Mouse (Mus musculus) CH12.LX (cell line): Measurements from ENCODE around the gene Depp1. TPM values are rescaled to one million over a fixed set of nuclear protein-coding genes. Genes with fewer than 3 reads are reported as not detected.
A peak's percentile ranks its signal among the peaks of the same experiment; 100 is the strongest.

Experiments used
- DNase-seq: peaks from one replicate; pipeline ENCODE4 v3.0.0-alpha.2; 2013; ENCODE audit errors: extremely low read depth
- H3K27ac ChIP-seq: 2 replicates; pipeline ENCODE4 v1.5.1; 2012; ENCODE audit warnings: low read depth, mild to moderate bottlenecking, control low read depth, moderate library complexity; ENCODE audit not compliant: insufficient read depth
- H3K27me3 ChIP-seq: replicated peaks from 2 replicates; pipeline ENCODE3; 2012; ENCODE audit warnings: inconsistent platforms
- H3K36me3 ChIP-seq, 2 experiments: replicated peaks in 1 of 2; 2 replicates each; pipeline versions ENCODE3 to v1.6.1; 2012; ENCODE audit warnings: inconsistent platforms in 1 of 2, low read length in 1 of 2, mild to moderate bottlenecking in 1 of 2, mixed read lengths in 1 of 2, moderate library complexity in 1 of 2; ENCODE audit not compliant: control insufficient read depth in 1 of 2, insufficient read depth in 1 of 2
- H3K4me1 ChIP-seq, 2 experiments: 2 replicates each; pipeline ENCODE4 v1.6.1; 2012; ENCODE audit warnings: inconsistent platforms in 1 of 2, moderate library complexity in 1 of 2; ENCODE audit not compliant: insufficient read depth in 2 of 2, control insufficient read depth in 1 of 2
- H3K4me2 ChIP-seq: 2 replicates; pipeline ENCODE4 v1.6.1; 2012; ENCODE audit warnings: low read depth, mild to moderate bottlenecking, control low read depth; ENCODE audit not compliant: poor library complexity, insufficient read depth, severe bottlenecking
- H3K4me3 ChIP-seq, 3 experiments: fragments of 150-350 bp in 1 of 3; sonication (generic) in 1 of 3; replicated peaks in 1 of 3; 2 replicates each; pipeline versions ENCODE3 to v1.5.1; 2011 to 2012; ENCODE audit warnings: low read depth in 2 of 3, low read length in 2 of 3, mild to moderate bottlenecking in 2 of 3, moderate library complexity in 2 of 3, control low read depth in 1 of 3, improper control_type of control experiment in 1 of 3, inconsistent platforms in 1 of 3, mixed read lengths in 1 of 3; ENCODE audit not compliant: poor library complexity in 1 of 3
- H3K79me2 ChIP-seq: replicated peaks from 2 replicates; pipeline ENCODE4 v1.6.1; 2012; ENCODE audit warnings: mild to moderate bottlenecking, moderate library complexity; ENCODE audit not compliant: control insufficient read depth, poor library complexity, insufficient read depth, severe bottlenecking; ENCODE audit errors: extremely low read depth
- H3K9ac ChIP-seq: 2 replicates; pipeline ENCODE4 v1.6.1; 2012; ENCODE audit warnings: low read depth, mild to moderate bottlenecking, control low read depth, moderate library complexity; ENCODE audit not compliant: insufficient read depth
- H3K9me3 ChIP-seq: replicated peaks from 2 replicates; pipeline ENCODE3; 2012; ENCODE audit warnings: low read length, inconsistent platforms, mixed read lengths
- BHLHE40 ChIP-seq: IDR thresholded peaks from 2 replicates; pipeline ENCODE4 v1.6.1; 2011; ENCODE audit warnings: mild to moderate bottlenecking, low read depth, low read length, improper control_type of control experiment
- CHD1 ChIP-seq: IDR thresholded peaks from 2 replicates; pipeline ENCODE4 v1.6.1; 2012; ENCODE audit warnings: low read depth, low read length, improper control_type of control experiment, inconsistent platforms
- E2F4 ChIP-seq: IDR thresholded peaks from 2 replicates; pipeline ENCODE4 v1.6.1; 2011; ENCODE audit warnings: low read depth, low read length, improper control_type of control experiment; ENCODE audit not compliant: insufficient replicate concordance
- ETS1 ChIP-seq: conservative IDR thresholded peaks from 2 replicates; pipeline ENCODE4 v1.6.1; 2012; ENCODE audit warnings: low read depth, mild to moderate bottlenecking, inconsistent platforms, low read length, improper control_type of control experiment, moderate library complexity
- GABPA ChIP-seq: IDR thresholded peaks from 2 replicates; pipeline ENCODE4 v1.6.1; 2012; ENCODE audit warnings: low read depth, low read length, improper control_type of control experiment, inconsistent platforms; ENCODE audit not compliant: insufficient replicate concordance
- IRF4 ChIP-seq: IDR thresholded peaks from 2 replicates; pipeline ENCODE4 v1.6.1; 2014; ENCODE audit warnings: low read depth, mild to moderate bottlenecking, inconsistent platforms, low read length, improper control_type of control experiment
- JUN ChIP-seq: IDR thresholded peaks from 2 replicates; pipeline ENCODE4 v1.6.1; 2011; ENCODE audit warnings: low read depth, mild to moderate bottlenecking, low read length, improper control_type of control experiment, moderate library complexity; ENCODE audit not compliant: insufficient read depth
- JUND ChIP-seq: conservative IDR thresholded peaks from 2 replicates; pipeline ENCODE4 v1.6.1; 2011; ENCODE audit warnings: low read depth, low read length, improper control_type of control experiment
- KAT2A ChIP-seq: IDR thresholded peaks from 2 replicates; pipeline ENCODE4 v1.6.1; 2012; ENCODE audit warnings: low read length, improper control_type of control experiment, inconsistent platforms; ENCODE audit not compliant: insufficient replicate concordance
- MAZ ChIP-seq: IDR thresholded peaks from 2 replicates; pipeline ENCODE4 v1.6.1; 2012; ENCODE audit warnings: low read depth, mild to moderate bottlenecking, inconsistent platforms, low read length, improper control_type of control experiment, moderate library complexity
- MYC ChIP-seq: IDR thresholded peaks from 2 replicates; pipeline ENCODE4 v1.6.1; 2011; ENCODE audit warnings: low read depth, mild to moderate bottlenecking, improper control_type of control experiment, low read length
- NELFE ChIP-seq: IDR thresholded peaks from 2 replicates; pipeline ENCODE4 v1.6.1; 2011; ENCODE audit warnings: low read depth, low read length, improper control_type of control experiment
- PAX5 ChIP-seq: IDR thresholded peaks from 2 replicates; pipeline ENCODE4 v1.6.1; 2012; ENCODE audit warnings: low read length, inconsistent platforms, mixed read lengths
- RCOR1 ChIP-seq: conservative IDR thresholded peaks from 2 replicates; pipeline ENCODE4 v1.6.1; 2012; ENCODE audit warnings: low read depth, mild to moderate bottlenecking, inconsistent platforms, low read length, improper control_type of control experiment
- SIN3A ChIP-seq: IDR thresholded peaks from 2 replicates; pipeline ENCODE4 v1.6.1; 2012; ENCODE audit warnings: low read length, improper control_type of control experiment, inconsistent platforms
- TCF12 ChIP-seq: IDR thresholded peaks from 2 replicates; pipeline ENCODE4 v1.6.1; 2014; ENCODE audit warnings: low read depth, mild to moderate bottlenecking, inconsistent platforms, low read length, improper control_type of control experiment
- UBTF ChIP-seq: IDR thresholded peaks from 2 replicates; pipeline ENCODE4 v1.6.1; 2012; ENCODE audit warnings: low read depth, mild to moderate bottlenecking, inconsistent platforms, low read length, improper control_type of control experiment, moderate library complexity
- USF2 ChIP-seq: conservative IDR thresholded peaks from 2 replicates; pipeline ENCODE4 v1.6.1; 2011; ENCODE audit warnings: low read depth, low read length, improper control_type of control experiment
- ZMIZ1 ChIP-seq: IDR thresholded peaks from 2 replicates; pipeline ENCODE4 v1.6.1; 2012; ENCODE audit warnings: low read depth, mild to moderate bottlenecking, inconsistent platforms, low read length, improper control_type of control experiment
- dilution Hi-C: fragments of 300-500 bp; cut with MboI; formaldehyde crosslinking; loops from 2 replicates; pipeline ENCODE4 v1.14.3; 2020; ENCODE audit warnings: low sequenced_read_pairs; ENCODE audit not compliant: extremely low pct_unique_long_range_greater_than_20kb, extremely low pct_ligation_motif_present
- in situ Hi-C: fragments of 300-500 bp; cut with MboI; formaldehyde crosslinking; loops from 3 replicates; pipeline ENCODE4 v1.14.3; 2019; ENCODE audit warnings: low sequenced_read_pairs, low pct_ligation_motif_present, low pct_unique_long_range_greater_than_20kb, mixed read lengths
- polyA plus RNA-seq: library from polyadenylated mRNA; unstranded; fragments of >175 nt; gene quantifications from 2 replicates; pipeline ENCODE4 v1.2.1, GENCODE M21; 2012; ENCODE audit warnings: low read depth; ENCODE audit not compliant: insufficient read length
- total RNA-seq, 2 experiments: library from RNA; depleted of rRNA; stranded (reverse); fragments of 300-350 nt in 1 of 2; fragments of >200 nt in 1 of 2; gene quantifications; 2 replicates each; pipeline ENCODE4 v1.2.3; 2012 to 2014

Depp1 gene
- total and polyA plus RNA-seq, 3 experiments = 0.13 to 0.47 TPM; not detected in 1

DNA sequence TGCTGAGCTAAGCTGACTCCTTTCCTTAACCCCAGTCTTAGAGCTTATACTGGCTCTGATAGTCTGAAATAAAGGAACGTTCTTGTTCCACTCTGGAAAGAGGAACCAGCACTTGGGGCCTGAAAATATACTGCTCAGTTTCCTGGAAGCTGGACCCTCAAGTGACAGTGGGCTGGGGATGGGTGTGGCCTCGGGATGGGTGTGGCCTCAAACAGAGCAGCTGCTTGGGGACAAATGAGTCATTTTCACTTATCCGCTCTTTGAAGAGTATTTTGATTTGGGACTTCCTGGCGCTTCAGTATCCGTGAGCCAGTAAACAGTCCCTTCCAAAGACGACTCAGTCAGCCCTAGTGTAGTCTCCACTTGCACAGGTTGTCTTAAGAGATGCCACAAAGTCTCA lies 31.9 kb downstream of the Depp1 start (continued):
- TF ChIP-seq IRF4 (peak; percentile 90), TCF12 (peak; percentile 92), GABPA (no peak), ZMIZ1 (no peak)

DNA sequence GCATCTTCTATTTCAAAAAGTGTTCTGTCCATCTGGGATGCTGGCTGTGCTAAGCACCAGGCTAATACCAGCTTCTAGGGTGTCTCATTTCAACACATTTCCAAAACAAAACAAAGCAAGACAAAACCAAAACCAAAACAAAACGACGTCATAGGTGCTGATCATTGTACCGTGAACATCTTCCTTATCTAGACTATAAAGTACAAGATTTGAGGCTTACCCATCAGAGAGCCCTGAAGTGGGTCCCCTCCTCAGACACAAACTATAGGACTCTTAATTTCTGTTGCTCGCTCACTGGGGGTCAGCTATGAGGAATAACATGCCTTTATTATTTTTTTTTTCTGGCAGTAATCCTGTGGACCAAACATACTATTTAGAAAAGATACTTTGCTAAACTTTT lies 43.2 kb downstream of the Depp1 start:
- peaks cover 11 to 23% of the 10 kb centered on the region in 2 experiments for H3K4me1 ChIP-seq
- peak overlapping the region; percentile 80 for H3K4me2 ChIP-seq
- no peaks in the 10 kb centered on the region for H3K9me3 ChIP-seq
- H3K9ac ChIP-seq = peak overlapping the region; percentile 17; the same call in 1 of the 2 replicates
- H3K36me3 ChIP-seq = no peaks in the 10 kb centered on the region
- H3K27ac ChIP-seq = no peak overlapping the region
- in situ Hi-C loops (no loop called here), dilution Hi-C loops (no loop called here)
- DNase-seq = no peak
- H3K27me3 ChIP-seq = no peaks in the 10 kb centered on the region
- no peaks in the 10 kb centered on the region for H3K79me2 ChIP-seq
- H3K4me3 ChIP-seq = no peak overlapping the region
- no peak for TF ChIP-seq E2F4
- 0 out of 2 replicates have a peak, but pooled peaks have one; percentile 22 for TF ChIP-seq IRF4
- TF ChIP-seq MAZ = no peak
- TF ChIP-seq JUN = no peak
- no peak for TF ChIP-seq NELFE
- TF ChIP-seq BHLHE40 = no peak
- TF ChIP-seq ETS1 = peak; percentile 41; the same call in 1 of the 2 replicates
- TF ChIP-seq SIN3A = 0 out of 2 replicates have a peak, but pooled peaks have one; percentile 59
- TF ChIP-seq JUND = peak; percentile 27; the same call in 1 of the 2 replicates

DNA sequence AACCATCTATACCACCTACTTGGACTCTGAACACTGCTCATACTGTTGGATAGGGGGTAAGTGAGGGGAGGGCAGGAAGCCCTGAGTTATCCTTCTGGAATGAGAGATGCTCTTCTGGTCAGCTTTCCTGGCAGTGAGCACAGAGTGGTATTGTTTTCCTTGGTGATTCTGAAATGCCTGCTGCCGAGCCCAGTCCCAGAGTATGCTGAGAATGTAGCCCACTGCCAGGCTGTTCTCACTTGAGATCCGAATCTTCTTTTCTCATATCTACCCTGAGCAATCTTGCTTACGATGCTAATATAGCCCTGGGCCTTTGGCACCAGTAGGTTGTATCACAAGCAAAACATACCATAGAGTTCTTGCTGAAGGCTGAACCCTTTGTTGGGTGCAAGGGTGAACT lies 43.9 kb downstream of the Depp1 start:
- H3K4me1 ChIP-seq = peaks cover 11 to 23% of the 10 kb centered on the region in 2 experiments
- no peak for TF ChIP-seq E2F4
- no peak for TF ChIP-seq CHD1
- TF ChIP-seq TCF12 = no peak
- no peak for TF ChIP-seq RCOR1
- TF ChIP-seq MAZ = no peak
- no peak for TF ChIP-seq USF2
- TF ChIP-seq UBTF = no peak
- no peak for TF ChIP-seq KAT2A
- TF ChIP-seq PAX5 = no peak
- TF ChIP-seq MYC = no peak
- in situ Hi-C loops = no loop called here

More for the DNA sequence above, 43.9 kb downstream of the Depp1 start:
- DNase-seq = no peak
- Histone ChIP-seq H3K9ac (no peak overlapping the region), H3K9me3 (no peaks in the 10 kb centered on the region), H3K27ac (no peak overlapping the region), H3K79me2 (no peaks in the 10 kb centered on the region), H3K4me2 (no peak overlapping the region), H3K4me3 (no peak overlapping the region), H3K36me3 (no peaks in the 10 kb centered on the region), H3K27me3 (no peaks in the 10 kb centered on the region)
- dilution Hi-C loops = no loop called here
